Mouse (Mus musculus) heart, embryonic 16.5 days (tissue): Measurements from ENCODE around the gene Gm21970. TPM values are rescaled to one million over a fixed set of nuclear protein-coding genes. Genes with fewer than 3 reads are reported as not detected.
A peak's percentile ranks its signal among the peaks of the same experiment; 100 is the strongest.

Experiments used
- ATAC-seq: fragments of 200-750 bp; cut with Nextera tagmentation; replicated peaks from 2 replicates; pipeline ENCODE4 v1.8.0; 2017; ENCODE audit warnings: moderate number of reproducible peaks; ENCODE audit not compliant: insufficient read depth, low FRiP score; ENCODE audit errors: extremely low read depth
- H3K27ac ChIP-seq: fragments of 300-500 bp; sonication (generic); 2 replicates; pipeline ENCODE4 v1.5.1; 2014; ENCODE audit warnings: mild to moderate bottlenecking, low read length, control low read depth, moderate library complexity
- H3K27me3 ChIP-seq: fragments of 300-500 bp; sonication (generic); 2 replicates; pipeline ENCODE4 v1.6.1; 2014; ENCODE audit warnings: low read length, mixed read lengths; ENCODE audit not compliant: control insufficient read depth, insufficient read depth
- H3K36me3 ChIP-seq: fragments of 300-500 bp; sonication (generic); 2 replicates; pipeline ENCODE4 v1.6.1; 2014; ENCODE audit not compliant: control insufficient read depth, insufficient read depth
- H3K4me1 ChIP-seq: fragments of 300-500 bp; sonication (generic); 2 replicates; pipeline ENCODE4 v1.6.1; 2014; ENCODE audit warnings: low read length, mixed read lengths; ENCODE audit not compliant: control insufficient read depth, insufficient read depth
- H3K4me2 ChIP-seq: fragments of 300-500 bp; sonication (generic); 2 replicates; pipeline ENCODE4 v1.6.1; 2014; ENCODE audit warnings: low read depth, mild to moderate bottlenecking, control low read depth, low read length
- H3K4me3 ChIP-seq: fragments of 300-500 bp; sonication (generic); 2 replicates; pipeline ENCODE4 v1.5.1; 2014; ENCODE audit warnings: mild to moderate bottlenecking, control low read depth, low read length
- H3K9ac ChIP-seq: fragments of 300-500 bp; sonication (generic); 2 replicates; pipeline ENCODE4 v1.6.1; 2014; ENCODE audit warnings: low read length, control low read depth
- H3K9me3 ChIP-seq: fragments of 300-500 bp; sonication (generic); replicated peaks from 2 replicates; pipeline ENCODE4 v1.6.1; 2016; ENCODE audit warnings: low read length; ENCODE audit not compliant: control insufficient read depth
- WGBS: fragments of 180-500 bp; shearing (Covaris S2); extraction: QIAGEN DNeasy Blood & Tissue Kit; methylation state at CpG from one replicate; pipeline ENCODE4 v1.1.7; 2014; 5-methylcytosine and 5-hydroxymethylcytosine counted together
- polyA plus RNA-seq: library from polyadenylated mRNA; unstranded; fragments of >200 nt; fragmentation: Nextera tagmentation; extraction: Ambion mirVana; gene quantifications from 2 replicates; pipeline ENCODE4 v1.2.1, GENCODE M21; 2015

Gm21970 gene
- polyA plus RNA-seq, 1 experiment from 2014 or later = not detected

GRCm38 (mm10) chr16:91416938-91417337 is 25.4 kb downstream of the Gm21970 start:
- H3K4me1 ChIP-seq = peaks cover 23% of the 10 kb centered on the region
- peak overlapping the region; percentile 40; the same call in 1 of the 2 replicates for H3K9ac ChIP-seq
- no peak overlapping the region; the same call in 1 of the 2 replicates for H3K4me3 ChIP-seq
- H3K4me2 ChIP-seq = peak overlapping the region; percentile 52
- peak; percentile 88 for ATAC-seq
- H3K27ac ChIP-seq = peak overlapping the region; percentile 96
- H3K36me3 ChIP-seq = peaks cover 69% of the 10 kb centered on the region
- no peaks in the 10 kb centered on the region for H3K9me3 ChIP-seq
- no peaks in the 10 kb centered on the region for H3K27me3 ChIP-seq
- 26% methylated on average over 7 of the region's 7 CpGs for WGBS

- WGBS = 85% methylated on average over 5 of the region's 5 CpGs
- no peak for ATAC-seq
- Histone ChIP-seq H3K27ac (no peak overlapping the region), H3K36me3 (peaks cover 72% of the 10 kb centered on the region), H3K4me3 (no peak overlapping the region), H3K4me1 (peaks cover 18% of the 10 kb centered on the region), H3K9ac (no peak overlapping the region), H3K9me3 (no peaks in the 10 kb centered on the region), H3K27me3 (no peaks in the 10 kb centered on the region), H3K4me2 (no peak overlapping the region)
These were observed 27.0 kb downstream of the Gm21970 start for GRCm38 (mm10) chr16:91418531-91418930.

DNA sequence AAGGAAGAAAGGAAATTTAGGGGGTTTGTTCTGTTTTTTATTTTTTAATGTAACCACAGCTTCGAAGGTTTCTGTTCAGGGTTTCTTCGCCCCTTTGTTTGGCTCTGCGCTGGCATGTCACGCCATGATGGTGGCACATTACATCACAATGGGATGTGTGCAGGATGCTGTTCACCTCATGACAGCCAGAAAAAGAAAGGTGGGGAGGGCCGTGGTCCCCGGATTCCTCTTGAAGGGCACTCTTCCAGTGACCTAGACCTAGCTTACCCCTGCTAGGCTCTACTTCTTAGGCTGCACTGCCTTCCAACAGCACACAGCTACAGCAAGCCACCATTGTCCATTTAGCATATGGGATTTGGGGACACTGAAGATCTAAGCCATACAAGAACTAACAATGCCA is 34.3 kb downstream of the Gm21970 start:
- no peak overlapping the region for H3K4me3 ChIP-seq
- no peak overlapping the region for H3K4me2 ChIP-seq
- no peak for ATAC-seq
- 90% methylated on average over 6 of the region's 6 CpGs for WGBS
- no peaks in the 10 kb centered on the region for H3K27me3 ChIP-seq
- H3K4me1 ChIP-seq = no peaks in the 10 kb centered on the region
- no peak overlapping the region for H3K9ac ChIP-seq
- H3K27ac ChIP-seq = no peak overlapping the region
- peaks cover 52% of the 10 kb centered on the region for H3K36me3 ChIP-seq
- peaks cover 10% of the 10 kb centered on the region for H3K9me3 ChIP-seq

DNA sequence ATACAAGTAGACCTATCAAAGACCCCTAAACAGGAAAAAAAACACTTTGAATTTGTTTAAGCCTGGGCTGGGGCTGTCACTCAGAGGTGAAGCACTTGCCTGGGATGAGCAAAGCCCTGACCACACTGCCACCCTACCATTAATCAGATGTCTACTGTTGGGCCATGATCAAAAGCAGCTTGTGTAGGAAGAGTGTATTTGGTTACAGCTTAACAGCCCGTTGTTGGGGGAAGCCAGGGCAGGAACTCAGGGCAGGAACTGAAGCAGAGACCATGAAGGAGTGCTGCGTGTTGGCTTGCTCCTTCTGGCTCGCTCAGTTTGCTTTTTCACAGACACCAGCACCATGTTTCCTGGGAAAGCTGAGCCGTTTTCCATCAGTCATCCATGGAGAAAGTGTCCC is 35.1 kb downstream of the Gm21970 start:
- peaks cover 47% of the 10 kb centered on the region for H3K36me3 ChIP-seq
- H3K9me3 ChIP-seq = peaks cover 10% of the 10 kb centered on the region
- no peak overlapping the region for H3K27ac ChIP-seq
- WGBS = 84% methylated on average over 4 of the region's 4 CpGs
- ATAC-seq = no peak
- H3K27me3 ChIP-seq = no peaks in the 10 kb centered on the region
- H3K4me1 ChIP-seq = no peaks in the 10 kb centered on the region
- no peak overlapping the region for H3K4me3 ChIP-seq
- no peak overlapping the region for H3K9ac ChIP-seq
- no peak overlapping the region for H3K4me2 ChIP-seq

DNA sequence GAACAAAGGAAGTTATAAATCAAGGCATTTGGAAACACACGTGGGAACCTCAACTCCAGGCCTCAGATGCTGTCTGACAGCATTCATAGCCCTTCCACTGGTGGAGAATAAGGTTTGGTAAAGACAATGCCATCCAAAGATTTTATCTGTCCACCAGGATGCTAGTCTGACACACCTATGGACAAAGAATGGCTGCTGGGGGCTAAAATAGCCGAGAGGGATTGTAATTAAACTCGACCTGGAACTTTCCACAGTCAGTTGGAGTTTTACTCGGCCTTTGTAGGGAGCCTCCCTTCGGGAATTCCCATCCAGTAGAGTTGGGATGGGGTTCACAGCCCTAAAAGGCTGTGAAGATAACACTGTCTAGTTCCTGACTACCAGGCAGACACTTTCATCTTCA is 35.9 kb downstream of the Gm21970 start:
- Histone ChIP-seq H3K27me3 (no peaks in the 10 kb centered on the region), H3K27ac (no peak overlapping the region), H3K4me3 (no peak overlapping the region), H3K4me1 (no peaks in the 10 kb centered on the region), H3K9ac (no peak overlapping the region), H3K36me3 (peaks cover 39% of the 10 kb centered on the region), H3K4me2 (no peak overlapping the region), H3K9me3 (peaks cover 10% of the 10 kb centered on the region)
- WGBS = 68% methylated on average over 5 of the region's 5 CpGs
- no peak for ATAC-seq

- WGBS = 55% methylated on average over 8 of the region's 8 CpGs
- Histone ChIP-seq H3K27ac (no peak overlapping the region), H3K9ac (no peak overlapping the region), H3K27me3 (no peaks in the 10 kb centered on the region), H3K4me3 (no peak overlapping the region), H3K4me2 (no peak overlapping the region), H3K36me3 (peaks cover 34% of the 10 kb centered on the region), H3K9me3 (peaks cover 10% of the 10 kb centered on the region), H3K4me1 (peaks cover 3% of the 10 kb centered on the region; the same call in 1 of the 2 replicates)
- ATAC-seq = no peak
These were observed 36.8 kb downstream of the Gm21970 start for GRCm38 (mm10) chr16:91428259-91428865.

- Histone ChIP-seq H3K27me3 (no peaks in the 10 kb centered on the region), H3K27ac (no peak overlapping the region), H3K4me2 (no peak overlapping the region), H3K4me1 (peaks cover 5% of the 10 kb centered on the region; the same call in 1 of the 2 replicates), H3K4me3 (no peak overlapping the region), H3K9me3 (peaks cover 7% of the 10 kb centered on the region; the same call in 1 of the 2 replicates), H3K36me3 (no peaks in the 10 kb centered on the region), H3K9ac (no peak overlapping the region)
- ATAC-seq = no peak
- 52% methylated on average over 5 of the region's 5 CpGs for WGBS
These were observed 41.3 kb downstream of the Gm21970 start for GRCm38 (mm10) chr16:91432720-91433328.

DNA sequence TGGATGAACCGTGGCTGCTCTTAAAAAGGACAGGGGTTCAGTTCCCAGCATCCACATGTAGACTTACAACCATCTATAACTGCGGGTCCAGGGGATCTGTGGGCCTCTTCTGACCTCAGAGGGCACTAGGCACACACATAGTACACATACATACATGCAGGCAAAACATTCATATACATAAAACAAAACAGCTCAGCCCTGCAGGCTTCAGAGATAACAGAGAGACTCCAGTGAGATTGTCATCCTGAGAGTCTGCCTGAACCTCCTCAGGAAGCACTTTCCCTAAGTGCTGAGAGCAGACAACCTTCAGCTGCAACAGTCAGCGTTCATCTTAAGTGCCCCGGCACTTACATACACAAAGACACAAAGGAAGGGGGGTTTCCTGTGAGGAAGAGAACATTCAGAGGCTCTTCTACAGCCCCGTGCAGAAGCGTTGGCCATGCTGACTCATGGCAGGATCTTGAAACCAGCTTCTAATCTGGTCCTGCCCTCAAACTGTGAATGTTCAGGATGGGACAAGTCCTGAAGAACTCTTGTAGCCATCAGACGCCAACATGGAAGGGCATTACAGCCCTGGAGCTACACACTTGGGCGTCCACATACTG is 41.9 kb downstream of the Gm21970 start:
- ATAC-seq = 0 out of 2 replicates have a peak, but pooled peaks have one; percentile 28

GRCm38 (mm10) chr16:91434119-91434518 is 42.6 kb downstream of the Gm21970 start:
- Histone ChIP-seq H3K4me1 (peaks cover 5% of the 10 kb centered on the region; the same call in 1 of the 2 replicates), H3K9ac (no peak overlapping the region), H3K4me2 (no peak overlapping the region), H3K27me3 (no peaks in the 10 kb centered on the region), H3K27ac (no peak overlapping the region), H3K4me3 (no peak overlapping the region), H3K36me3 (no peaks in the 10 kb centered on the region), H3K9me3 (peaks cover 4% of the 10 kb centered on the region; the same call in 1 of the 2 replicates)
- ATAC-seq = no peak
- WGBS = 45% methylated on average over 3 of the region's 3 CpGs

More for the DNA sequence above, 41.9 kb downstream of the Gm21970 start:
- no peaks in the 10 kb centered on the region for H3K36me3 ChIP-seq
- no peak overlapping the region for H3K4me3 ChIP-seq
- no peaks in the 10 kb centered on the region for H3K27me3 ChIP-seq
- 36% methylated on average over 8 of the region's 8 CpGs for WGBS
- no peak overlapping the region for H3K27ac ChIP-seq
- H3K4me2 ChIP-seq = no peak overlapping the region
- no peak overlapping the region for H3K9ac ChIP-seq
- peaks cover 5% of the 10 kb centered on the region; the same call in 1 of the 2 replicates for H3K4me1 ChIP-seq
- H3K9me3 ChIP-seq = peaks cover 7% of the 10 kb centered on the region; the same call in 1 of the 2 replicates
